Mouse (Mus musculus) embryo, embryonic 11 days (tissue): Measurements from ENCODE around the gene Sox18.

Source experiments
- DNase-seq: peaks from one replicate; pipeline ENCODE4 v3.0.0-alpha.2; 2015

The Sox18 gene

GRCm38 (mm10) chr2:181671326-181671725 lies at the start of gene Sox18:
TSS of gene Sox18 (minus strand) at chr2:181671640.
- peak; percentile 62 for DNase-seq

- no peak for DNase-seq
Observed at GRCm38 (mm10) chr2:181721200-181721599, 49.8 kb upstream of the Sox18 start.

GRCm38 (mm10) chr2:181720061-181720460 lies 48.6 kb upstream of the Sox18 start:
- DNase-seq, result no peak

GRCm38 (mm10) chr2:181716991-181717390 lies 45.6 kb upstream of the Sox18 start:
- no peak for DNase-seq

GRCm38 (mm10) chr2:181715382-181715781 lies 43.9 kb upstream of the Sox18 start:
- DNase-seq, result no peak

GRCm38 (mm10) chr2:181714903-181715326 lies 43.5 kb upstream of the Sox18 start, which contains the start of gene Oprl1:
TSS of gene Oprl1 (plus strand) at chr2:181715016.
- DNase-seq, result peak; percentile 53

- DNase-seq, result no peak
Observed at GRCm38 (mm10) chr2:181713749-181714148, 42.3 kb upstream of the Sox18 start.

- DNase-seq, result peak; percentile 18
Observed at GRCm38 (mm10) chr2:181706668-181707067, 35.2 kb upstream of the Sox18 start.

GRCm38 (mm10) chr2:181698241-181698640 lies 26.8 kb upstream of the Sox18 start, which contains the start of gene Lkaaear1:
TSS of gene Lkaaear1 (minus strand) at chr2:181698442.
- no peak for DNase-seq

GRCm38 (mm10) chr2:181696801-181697420 lies 25.5 kb upstream of the Sox18 start:
- DNase-seq, result no peak

GRCm38 (mm10) chr2:181695776-181696175 lies 24.3 kb upstream of the Sox18 start:
- no peak for DNase-seq

GRCm38 (mm10) chr2:181694581-181694980 lies 23.1 kb upstream of the Sox18 start:
- no peak for DNase-seq

GRCm38 (mm10) chr2:181693339-181694280 lies 22.2 kb upstream of the Sox18 start, which contains the start of gene Rgs19:
TSS of gene Rgs19 (minus strand) at chr2:181693977.
- DNase-seq, result peak; percentile 90

GRCm38 (mm10) chr2:181692304-181692703 lies 20.9 kb upstream of the Sox18 start:
- no peak for DNase-seq

GRCm38 (mm10) chr2:181691571-181691970 lies 20.1 kb upstream of the Sox18 start:
- no peak for DNase-seq

GRCm38 (mm10) chr2:181691083-181691482 lies 19.6 kb upstream of the Sox18 start:
- no peak for DNase-seq

- DNase-seq, result no peak
Observed at GRCm38 (mm10) chr2:181689466-181690160, 18.2 kb upstream of the Sox18 start.

- DNase-seq, result no peak
Observed at GRCm38 (mm10) chr2:181687586-181687985, 16.1 kb upstream of the Sox18 start.

- DNase-seq, result no peak
Observed at GRCm38 (mm10) chr2:181685686-181686085, 14.2 kb upstream of the Sox18 start.

- DNase-seq, result no peak
Observed at GRCm38 (mm10) chr2:181684713-181685112, 13.3 kb upstream of the Sox18 start.

GRCm38 (mm10) chr2:181683381-181683780 lies 11.9 kb upstream of the Sox18 start:
- DNase-seq, result no peak

- no peak for DNase-seq
Observed at GRCm38 (mm10) chr2:181681978-181682377, 10.5 kb upstream of the Sox18 start.

- DNase-seq, result peak; percentile 29
Observed at GRCm38 (mm10) chr2:181680716-181681117, 9.3 kb upstream of the Sox18 start.
